Mouse (Mus musculus): ENCODE measurements at regions not wholly inside any gene's neighbourhood (a gene's known extent, or its start where the extent isn't known, plus 50 kb on each side); places are given as distances from the start of the nearest gene placed in this dataset.
A peak's percentile ranks its signal among the peaks of the same experiment; 100 is the strongest.

- H3K4me3 ChIP-seq (ENCODE audit: control insufficient read depth in 1 of 2, insufficient read depth in 1 of 2, low read depth in 2 of 2, low read length in 2 of 2) = no peak overlapping the region
- H3K4me1 ChIP-seq (ENCODE audit: control insufficient read depth in 1 of 2, insufficient read depth in 2 of 2, low read length in 2 of 2) = no peaks in the 10 kb centered on the region
- no peaks in the 10 kb centered on the region for H3K9me3 ChIP-seq (replicated peaks; ENCODE audit: insufficient read depth, low read length)
- TF ChIP-seq SIN3A (IDR thresholded peaks at IDR 0.05; ENCODE audit: low read length) (no peak), TCF12 (IDR thresholded peaks at IDR 0.05; ENCODE audit: low read depth, low read length) (no peak), TAL1 (IDR thresholded peaks at IDR 0.05; ENCODE audit: low read length) (no peak), ZC3H11A (IDR thresholded peaks at IDR 0.05; ENCODE audit: low read depth, low read length) (no peak), MAX (IDR thresholded peaks at IDR 0.05; ENCODE audit: low read length) (no peak), MAZ (IDR thresholded peaks at IDR 0.05; ENCODE audit: low read depth, low read length) (no peak)
- no peaks in the 10 kb centered on the region for H3K36me3 ChIP-seq (ENCODE audit: control insufficient read depth in 1 of 2, insufficient read depth in 2 of 2, low read length in 2 of 2)
- H3K9ac ChIP-seq (ENCODE audit: control insufficient read depth, low read depth, low read length, poor library complexity, severe bottlenecking) = no peak overlapping the region
- peak; percentile 2 for DNase-seq (ENCODE audit: low read depth, low spot score)
- no peaks in the 10 kb centered on the region for H3K27me3 ChIP-seq (ENCODE audit: control insufficient read depth in 1 of 2, insufficient read depth in 2 of 2, low read length in 2 of 2)
- H3K27ac ChIP-seq (ENCODE audit: control insufficient read depth, low read depth, low read length) = no peak overlapping the region
- no peaks in the 10 kb centered on the region for H3K79me2 ChIP-seq (ENCODE audit: control insufficient read depth, insufficient read depth, low read length, poor library complexity)
Measured at GRCm38 (mm10) chr6:81446019-81446800, 477.3 kb upstream of the Gcfc2 start.

GRCm38 (mm10) chr6:81447701-81448100 lies 475.8 kb upstream of the Gcfc2 start:
- no peaks in the 10 kb centered on the region for H3K9me3 ChIP-seq (replicated peaks; ENCODE audit: insufficient read depth, low read length)
- H3K79me2 ChIP-seq (ENCODE audit: control insufficient read depth, insufficient read depth, low read length, poor library complexity) = no peaks in the 10 kb centered on the region
- TF ChIP-seq E2F4 (IDR thresholded peaks at IDR 0.05; ENCODE audit: borderline replicate concordance, low read depth, low read length) = no peak
- TF ChIP-seq JUND (IDR thresholded peaks at IDR 0.05; ENCODE audit: low read depth, low read length) = no peak
- no peak for TF ChIP-seq USF2 (IDR thresholded peaks at IDR 0.05; ENCODE audit: borderline replicate concordance in 1 of 2, insufficient read depth in 1 of 2, low read depth in 1 of 2, low read length in 2 of 2)
- no peak for TF ChIP-seq HCFC1 (IDR thresholded peaks at IDR 0.05; ENCODE audit: low read depth, low read length)
- TF ChIP-seq MYC (IDR thresholded peaks at IDR 0.05; ENCODE audit: low read depth, low read length) = no peak
- no peak for TF ChIP-seq POLR2A (IDR thresholded peaks at IDR 0.05; ENCODE audit: control insufficient read depth in 1 of 2, insufficient read depth in 1 of 2, low read depth in 1 of 2, low read length in 2 of 2, poor library complexity in 1 of 2)
- no peak overlapping the region for H3K27ac ChIP-seq (ENCODE audit: control insufficient read depth, low read depth, low read length)
- no peaks in the 10 kb centered on the region for H3K27me3 ChIP-seq (ENCODE audit: control insufficient read depth in 1 of 2, insufficient read depth in 2 of 2, low read length in 2 of 2)
- H3K36me3 ChIP-seq (ENCODE audit: control insufficient read depth in 1 of 2, insufficient read depth in 2 of 2, low read length in 2 of 2) = no peaks in the 10 kb centered on the region
- no peak overlapping the region for H3K9ac ChIP-seq (ENCODE audit: control insufficient read depth, low read depth, low read length, poor library complexity, severe bottlenecking)
- DNase-seq (ENCODE audit: low read depth, low spot score) = no peak
- H3K4me1 ChIP-seq (ENCODE audit: control insufficient read depth in 1 of 2, insufficient read depth in 2 of 2, low read length in 2 of 2) = no peaks in the 10 kb centered on the region
- H3K4me3 ChIP-seq (ENCODE audit: control insufficient read depth in 1 of 2, insufficient read depth in 1 of 2, low read depth in 2 of 2, low read length in 2 of 2) = no peak overlapping the region

GRCm38 (mm10) chr6:81448366-81448765 lies 475.1 kb upstream of the Gcfc2 start:
- no peak overlapping the region for H3K27ac ChIP-seq (ENCODE audit: control insufficient read depth, low read depth, low read length)
- H3K4me1 ChIP-seq (ENCODE audit: control insufficient read depth in 1 of 2, insufficient read depth in 2 of 2, low read length in 2 of 2) = no peaks in the 10 kb centered on the region
- H3K9ac ChIP-seq (ENCODE audit: control insufficient read depth, low read depth, low read length, poor library complexity, severe bottlenecking) = no peak overlapping the region
- H3K27me3 ChIP-seq (ENCODE audit: control insufficient read depth in 1 of 2, insufficient read depth in 2 of 2, low read length in 2 of 2) = no peaks in the 10 kb centered on the region
- TF ChIP-seq TBP (IDR thresholded peaks at IDR 0.05; ENCODE audit: low read depth, low read length) (no peak), ZNF384 (IDR thresholded peaks at IDR 0.05; ENCODE audit: low read depth, low read length) (no peak), CHD1 (IDR thresholded peaks at IDR 0.05; ENCODE audit: low read depth, low read length) (no peak)
- H3K9me3 ChIP-seq (replicated peaks; ENCODE audit: insufficient read depth, low read length) = no peaks in the 10 kb centered on the region
- no peak overlapping the region for H3K4me3 ChIP-seq (ENCODE audit: control insufficient read depth in 1 of 2, insufficient read depth in 1 of 2, low read depth in 2 of 2, low read length in 2 of 2)
- DNase-seq (ENCODE audit: low read depth, low spot score) = no peak
- H3K79me2 ChIP-seq (ENCODE audit: control insufficient read depth, insufficient read depth, low read length, poor library complexity) = no peaks in the 10 kb centered on the region
- no peaks in the 10 kb centered on the region for H3K36me3 ChIP-seq (ENCODE audit: control insufficient read depth in 1 of 2, insufficient read depth in 2 of 2, low read length in 2 of 2)

Data from MEL (cell line).